Mouse (Mus musculus) kidney, adult 2 months (tissue): ENCODE measurements around the gene Paip2b.

Experiments used
- CTCF ChIP-seq: fragments of 200-500 bp; conservative IDR thresholded peaks from 2 replicates; pipeline ENCODE4 v1.5.1; 2011; ENCODE audit warnings: low read depth, mild to moderate bottlenecking, control low read depth, low read length, moderate library complexity, mixed read lengths; ENCODE audit not compliant: insufficient read depth, insufficient read length
- POLR2A ChIP-seq: fragments of 200-500 bp; IDR thresholded peaks from one replicate; pipeline ENCODE4 v1.6.1; 2011; ENCODE audit warnings: low read depth, low read length, control low read depth

GRCm38 (mm10) chr6:83849446-83849845, 17.9 kb upstream of the Paip2b start:
- TF ChIP-seq POLR2A (no peak), CTCF (no peak)
